Mouse (Mus musculus) limb, embryonic 11.5 days (tissue): ENCODE data around the gene Zfp987. TPM values are rescaled to one million over a fixed set of nuclear protein-coding genes. Genes with fewer than 3 reads are reported as not detected.
"Not testable (repeated sequence)": the region's sequence is repeated elsewhere in the genome, so short reads cannot be mapped to it uniquely, and the experiment has no call there.

Source experiments
- ATAC-seq: fragments of 200-750 bp; cut with Nextera tagmentation; 2 replicates; pipeline ENCODE4 v1.8.0; 2017; ENCODE audit warnings: low read depth; ENCODE audit not compliant: insufficient number of reproducible peaks, low FRiP score, low TSS enrichment
- DNase-seq: peaks from one replicate; pipeline ENCODE4 v3.0.0-alpha.2; 2015; ENCODE audit warnings: low spot score
- H3K27ac ChIP-seq: fragments of 300-500 bp; sonication (generic); replicated peaks from 2 replicates; pipeline ENCODE4 v1.5.1; 2014; ENCODE audit warnings: low read depth, mild to moderate bottlenecking, low read length
- H3K27me3 ChIP-seq: fragments of 300-500 bp; sonication (generic); 2 replicates; pipeline ENCODE4 v1.6.1; 2014; ENCODE audit warnings: mild to moderate bottlenecking, low read length, mixed read lengths; ENCODE audit not compliant: control insufficient read depth, insufficient read depth
- H3K36me3 ChIP-seq: fragments of 300-500 bp; sonication (generic); 2 replicates; pipeline ENCODE4 v1.6.1; 2014; ENCODE audit warnings: mild to moderate bottlenecking, low read length, moderate library complexity, mixed read lengths; ENCODE audit not compliant: control insufficient read depth, insufficient read depth
- H3K4me1 ChIP-seq: fragments of 300-500 bp; sonication (generic); 2 replicates; pipeline ENCODE4 v1.6.1; 2014; ENCODE audit warnings: low read length, mixed read lengths; ENCODE audit not compliant: control insufficient read depth, insufficient read depth
- H3K4me2 ChIP-seq: fragments of 300-500 bp; sonication (generic); 2 replicates; pipeline ENCODE4 v1.6.1; 2014; ENCODE audit warnings: low read depth, mild to moderate bottlenecking, moderate library complexity; ENCODE audit not compliant: severe bottlenecking
- H3K4me3 ChIP-seq: fragments of 300-500 bp; sonication (generic); 2 replicates; pipeline ENCODE4 v1.5.1; 2014; ENCODE audit warnings: low read depth, low read length
- H3K9ac ChIP-seq: fragments of 300-500 bp; sonication (generic); 2 replicates; pipeline ENCODE4 v1.6.1; 2014; ENCODE audit warnings: mild to moderate bottlenecking, low read length
- H3K9me3 ChIP-seq: fragments of 300-500 bp; sonication (generic); 2 replicates; pipeline ENCODE4 v1.6.1; 2016; ENCODE audit warnings: low read length; ENCODE audit not compliant: control insufficient read depth
- WGBS: fragments of 180-500 bp; shearing (Covaris S2); extraction: QIAGEN DNeasy Blood & Tissue Kit; methylation state at CpG from one replicate; pipeline ENCODE4 v1.1.7; 2014; 5-methylcytosine and 5-hydroxymethylcytosine counted together
- polyA plus RNA-seq: library from polyadenylated mRNA; unstranded; fragments of >200 nt; fragmentation: Nextera tagmentation; extraction: Ambion mirVana; gene quantifications from 2 replicates; pipeline ENCODE4 v1.2.1, GENCODE M21; 2014

Gene Zfp987
- polyA plus RNA-seq, 1 experiment from 2014 or later, result 0.05 TPM

DNA sequence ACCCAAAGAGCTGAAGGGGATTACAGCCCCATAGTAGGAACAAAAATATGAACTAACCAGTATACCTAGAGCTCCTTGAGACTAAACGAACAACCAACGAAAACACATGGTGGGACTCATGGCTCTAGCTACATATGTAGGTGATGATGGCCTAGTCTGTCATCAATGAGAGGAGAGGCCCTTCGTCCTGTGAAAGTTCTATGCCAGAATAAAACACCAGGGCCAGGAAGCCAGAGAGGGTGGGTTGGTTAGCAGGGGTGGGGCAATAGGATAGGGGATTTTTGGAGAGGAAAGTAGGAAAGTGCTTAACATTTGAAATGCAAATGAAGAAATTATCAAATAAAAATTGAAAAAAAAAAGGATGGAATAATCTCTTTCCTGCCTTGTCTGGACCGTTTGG, 65.8 kb downstream of the Zfp987 start:
- not testable (repeated sequence) for H3K9ac ChIP-seq, H3K4me1 ChIP-seq, H3K27ac ChIP-seq, H3K4me3 ChIP-seq, H3K27me3 ChIP-seq, H3K9me3 ChIP-seq, DNase-seq, H3K4me2 ChIP-seq, H3K36me3 ChIP-seq
- 89% methylated on average over 2 of the region's 4 CpGs for WGBS
- ATAC-seq, result 0 out of 2 replicates have a peak, but pooled peaks have one; percentile 76

DNA sequence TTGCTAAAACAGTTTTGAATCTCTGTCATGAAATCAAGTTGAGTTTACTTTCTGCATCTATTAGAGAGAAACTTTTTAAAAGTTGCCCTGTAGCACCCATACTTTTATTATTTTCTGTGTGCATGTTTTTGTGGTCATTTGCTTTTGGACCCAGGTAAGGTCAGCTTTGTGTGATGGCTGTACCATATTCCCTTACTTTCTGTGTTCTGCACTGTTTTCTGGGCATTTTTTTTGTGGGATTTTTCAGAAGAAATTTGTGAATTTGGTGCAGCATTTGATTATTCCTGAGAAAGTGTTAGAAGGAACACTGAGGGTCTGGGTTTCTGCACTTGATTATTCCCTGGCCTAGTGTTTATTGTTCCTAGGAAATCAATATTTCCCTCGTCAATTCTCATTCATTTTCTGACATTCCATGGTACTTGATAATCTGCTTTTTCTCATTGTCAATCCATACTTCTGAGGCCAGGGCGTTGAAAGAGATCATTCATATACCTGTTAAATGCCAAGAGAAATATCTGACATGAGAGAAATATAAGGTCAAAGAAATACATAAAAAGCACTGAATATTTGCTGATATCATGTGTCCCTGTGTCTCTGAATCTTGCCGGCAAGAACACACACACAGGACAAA, 70.2 kb downstream of the Zfp987 start:
- not testable (repeated sequence) for H3K9me3 ChIP-seq, H3K4me3 ChIP-seq, H3K36me3 ChIP-seq, H3K27me3 ChIP-seq, H3K4me1 ChIP-seq, H3K9ac ChIP-seq, H3K4me2 ChIP-seq, H3K27ac ChIP-seq
- DNase-seq (peak; percentile 16), ATAC-seq (peak; percentile 32; the same call in 1 of the 2 replicates)
- WGBS, result 82% methylated on average over 3 of the region's 3 CpGs

DNA sequence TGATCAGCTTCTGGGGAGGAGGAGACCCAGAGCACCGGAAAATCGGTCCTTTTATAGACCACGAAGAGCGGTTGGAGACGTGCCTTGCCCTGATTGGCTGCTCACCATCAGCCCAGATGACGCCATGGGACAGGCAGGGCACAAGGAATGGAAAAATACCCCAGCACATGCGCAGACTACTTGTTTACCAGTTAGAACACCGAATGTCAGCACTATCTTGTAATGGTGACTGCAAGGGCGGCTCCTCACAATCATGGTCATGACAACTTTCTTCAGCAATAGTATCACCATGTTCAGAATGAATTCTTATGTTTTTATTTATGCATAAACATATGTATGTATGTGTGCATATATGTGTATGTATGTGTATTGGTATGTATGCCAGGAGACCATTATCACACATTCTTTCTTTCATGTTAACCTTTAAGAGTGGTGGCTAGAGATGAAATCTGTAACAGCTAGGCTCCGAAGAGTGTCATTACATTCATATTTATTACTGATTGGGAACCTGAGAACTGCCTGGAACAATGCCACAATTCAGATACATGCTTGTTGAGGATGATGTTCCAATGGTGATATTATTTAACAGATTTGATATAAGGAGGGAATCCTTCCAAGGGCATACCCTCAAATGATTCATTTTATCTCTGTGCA, 70.9 kb downstream of the Zfp987 start:
- H3K36me3 ChIP-seq, H3K27ac ChIP-seq, H3K4me2 ChIP-seq, H3K4me3 ChIP-seq, H3K9me3 ChIP-seq, H3K27me3 ChIP-seq, H3K9ac ChIP-seq, H3K4me1 ChIP-seq: not testable (repeated sequence)
- DNase-seq (peak; percentile 17), ATAC-seq (peak; percentile 79)
- 87% methylated on average over 10 of the region's 10 CpGs for WGBS

DNA sequence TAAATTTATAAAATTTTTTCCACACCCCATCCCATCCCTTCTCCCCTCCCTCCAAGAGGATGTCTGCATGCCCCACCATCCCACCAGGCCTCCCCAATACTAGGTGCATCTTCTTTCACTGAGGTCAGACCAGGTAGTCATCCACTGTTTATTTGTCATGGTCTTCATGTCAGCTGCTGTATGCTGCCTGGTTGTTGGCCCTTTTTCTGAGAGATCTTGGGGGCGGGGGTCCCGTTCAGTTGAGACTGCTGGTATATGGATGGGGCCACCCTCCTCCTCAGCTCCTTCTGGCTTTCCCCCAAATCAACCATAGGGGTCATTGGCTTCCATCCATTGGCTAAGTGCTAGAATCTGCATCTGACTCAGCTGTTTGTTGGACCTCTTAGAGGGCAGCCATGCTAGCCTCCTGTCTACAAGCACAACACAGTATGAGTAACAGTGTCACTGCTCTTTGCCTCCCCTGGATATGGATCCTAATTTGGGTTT, 71.7 kb downstream of the Zfp987 start:
- not testable (repeated sequence) for H3K4me2 ChIP-seq, H3K9me3 ChIP-seq, H3K4me3 ChIP-seq, H3K27ac ChIP-seq, DNase-seq, H3K4me1 ChIP-seq, H3K27me3 ChIP-seq, H3K9ac ChIP-seq, H3K36me3 ChIP-seq
- peak; percentile 83 for ATAC-seq
- WGBS, result no CpG with 5 or more reads among the region's 2 CpGs

GRCm38 (mm10) chr4:146173378-146174226, 76.5 kb downstream of the Zfp987 start:
- WGBS, result 67% methylated on average over 3 of the region's 4 CpGs
- H3K9me3 ChIP-seq, result not testable (repeated sequence)

More at GRCm38 (mm10) chr4:146173378-146174226, 76.5 kb downstream of the Zfp987 start:
- not testable (repeated sequence) for H3K27me3 ChIP-seq, H3K27ac ChIP-seq, H3K36me3 ChIP-seq, H3K9ac ChIP-seq, H3K4me2 ChIP-seq, H3K4me3 ChIP-seq, H3K4me1 ChIP-seq
- DNase-seq (peak; percentile 27), ATAC-seq (peak; percentile 87)

Other genes with a start within 250 kb of the Zfp987 start
- not detected in 2 replicates for gene Zfp986, start 228.5 kb upstream of the Zfp987 start, polyA plus RNA-seq
- not detected in 2 replicates for gene Zfp600, start 59.5 kb downstream of the Zfp987 start, polyA plus RNA-seq